In the genomic region with DNA sequence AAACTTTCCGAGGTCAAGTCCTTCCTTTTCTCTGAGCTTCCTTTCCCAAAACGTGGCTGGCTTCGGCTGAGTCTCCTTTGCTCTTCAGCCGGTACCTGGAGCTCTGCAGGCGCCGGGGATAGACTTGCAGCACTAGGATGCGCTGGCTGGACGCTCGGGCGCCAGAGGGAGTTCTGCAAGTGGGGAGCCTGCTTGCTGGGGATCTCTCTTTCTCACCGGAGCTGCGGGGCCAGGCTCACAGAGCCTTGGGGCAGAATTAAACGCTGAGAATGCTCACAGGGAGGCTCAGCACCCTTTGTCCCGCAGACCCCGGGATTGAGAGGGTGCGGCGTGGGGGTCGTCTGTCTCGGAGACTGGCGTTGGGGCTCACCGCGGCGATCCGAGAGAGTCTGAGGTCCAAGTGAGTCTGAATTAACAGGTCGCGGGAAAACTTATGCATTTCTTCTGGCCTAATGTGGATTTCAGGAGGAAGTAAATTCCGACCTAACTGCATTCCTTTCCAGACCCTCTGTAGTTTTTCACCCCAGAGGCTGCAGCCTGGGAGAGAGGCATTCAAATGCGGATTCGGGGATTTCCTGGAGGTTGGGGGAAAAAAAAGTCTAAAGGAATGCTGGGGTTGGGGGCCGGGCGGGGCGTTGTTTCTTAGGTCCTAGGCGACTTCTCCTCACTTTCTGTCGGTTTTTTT, we compare ENCODE assay signal across 9 mouse cellular contexts. TPM values are rescaled to one million over a fixed set of nuclear protein-coding genes. Genes with fewer than 3 reads are reported as not detected.
DNase-seq lines count a peak whose midpoint lies in the region; ATAC-seq and TF ChIP-seq lines count a peak whose summit lies in the region.
"Had no signal": no experiment of that assay in that cellular context is flagged by ENCODE, and none has a peak within 500 bp of the region (broad histone marks: within the 10 kb centered on the region; RNA-seq: fewer than 3 reads in every experiment).

No protein-coding gene starts in this region.

- TF ChIP-seq CTCF in layer of hippocampus, adult 2 months (conservative IDR thresholded peaks at IDR 0.05), result peak; percentile 69

- H3K4me3 ChIP-seq in forebrain, embryonic 12.5 days (replicated peaks), result peak overlapping the region; percentile 78
- peak overlapping the region; percentile 79 for H3K4me3 ChIP-seq in layer of hippocampus, adult 2 months
- H3K4me3 ChIP-seq in lung, embryonic 15.5 days, result peak overlapping the region; percentile 74

- H3K9me3 ChIP-seq in forebrain, embryonic 12.5 days, result no peaks in the 10 kb centered on the region
- no peaks in the 10 kb centered on the region for H3K9me3 ChIP-seq in lung, embryonic 15.5 days

- H3K4me1 ChIP-seq in forebrain, embryonic 12.5 days, result peaks cover 17% of the 10 kb centered on the region
- H3K4me1 ChIP-seq in lung, embryonic 15.5 days, result peaks cover 6% of the 10 kb centered on the region; the same call in 1 of the 2 replicates

- ATAC-seq in forebrain, embryonic 12.5 days (ENCODE audit: low FRiP score), result no peak
- no peak for ATAC-seq in lung, embryonic 15.5 days (ENCODE audit: borderline replicate concordance, extremely low read depth, low FRiP score, low TSS enrichment)

- no peaks in the 10 kb centered on the region for H3K27me3 ChIP-seq in forebrain, embryonic 12.5 days
- H3K27me3 ChIP-seq in lung, embryonic 15.5 days, result no peaks in the 10 kb centered on the region

- H3K4me2 ChIP-seq in forebrain, embryonic 12.5 days, result peak overlapping the region; percentile 76
- peak overlapping the region; percentile 82 for H3K4me2 ChIP-seq in lung, embryonic 15.5 days

- WGBS in forebrain, embryonic 12.5 days, result under 1% methylated on average over 34 of the region's 34 CpGs
- WGBS in lung, embryonic 15.5 days, result 0% methylated on average over 34 of the region's 34 CpGs

- H3K9ac ChIP-seq in forebrain, embryonic 12.5 days, result peak overlapping the region; percentile 74
- peak overlapping the region; percentile 68 for H3K9ac ChIP-seq in lung, embryonic 15.5 days

- DNase-seq in urinary bladder, adult 18-20 months (ENCODE audit: low spot score in 2 of 2), result peak; percentile 58 to 61
- no peak for DNase-seq in urinary bladder, postnatal 10 days (ENCODE audit: low spot score)
- peak; percentile 59 to 67 for DNase-seq in heart, postnatal 36 days
- peak; percentile 34 to 58 for DNase-seq in layer of hippocampus, adult 2 months (ENCODE audit: low spot score in 2 of 2)
- DNase-seq in retina, postnatal 1 day, result peak; percentile 79
- no peak for DNase-seq in spleen, adult 12 weeks (ENCODE audit: low spot score)

- intact Hi-C loops in heart, postnatal 36 days (cut with DNase I), result loop anchor here (1.0 to 10.0 kb wide), 4 partner anchors 49 to 592 kb away; no protein-coding TSS in a partner anchor

- H3K36me3 ChIP-seq in forebrain, embryonic 12.5 days (replicated peaks), result peaks cover 7% of the 10 kb centered on the region; the same call in 1 of the 2 replicates
- H3K36me3 ChIP-seq in lung, embryonic 15.5 days, result no peaks in the 10 kb centered on the region

- H3K27ac ChIP-seq in forebrain, embryonic 12.5 days, result peak overlapping the region; percentile 94
- H3K27ac ChIP-seq in layer of hippocampus, adult 2 months, result no peak overlapping the region; the same call in 1 of the 2 replicates
- peak overlapping the region; percentile 90 for H3K27ac ChIP-seq in lung, embryonic 15.5 days
- H3K27ac ChIP-seq: macrophage had no signal

RNA-seq across cellular contexts. Expression of a gene that starts 2.0 kb away (rescaled TPM):
- polyA plus RNA-seq in forebrain, embryonic 12.5 days (2016; fragmentation: Nextera tagmentation; extraction: Ambion mirVana), result 22.2 and 22.7 TPM in 2 replicates
- 10 to 100 TPM; 14.9 to 19.2 TPM for total RNA-seq in heart, postnatal 36 days (2021)
- total RNA-seq in layer of hippocampus, adult 2 months (2021), result 10 to 100 TPM; 22.2 to 24.7 TPM
- polyA plus RNA-seq in lung, embryonic 15.5 days (2015; fragmentation: Nextera tagmentation; extraction: Ambion mirVana), result 16.2 and 19.1 TPM in 2 replicates

Comparison
In these comparisons a context has a peak if more than half of its experiments do, and no peak if none do; other contexts are left out.
1. DNase-seq: peak in urinary bladder, adult 18-20 months (2 of 2), heart, postnatal 36 days (2 of 2), layer of hippocampus, adult 2 months (2 of 2) and retina, postnatal 1 day (single experiment); none in urinary bladder, postnatal 10 days (single experiment) and spleen, adult 12 weeks (single experiment).
2. Peak in every context shown above with its lines, with median percentiles within 50 percentile points of each other: H3K4me3 ChIP-seq.